Mouse (Mus musculus): ENCODE results near the gene 4930562C15Rik. TPM values are rescaled to one million over a fixed set of nuclear protein-coding genes. Genes with fewer than 3 reads are reported as not detected.

Gene 4930562C15Rik
- total and polyA plus RNA-seq, 2 experiments from 2014 or later, result 0.17 TPM; not detected in 1

GRCm38 (mm10) chr16:4861392-4861791, 26.2 kb downstream of the 4930562C15Rik start:
- TF ChIP-seq CTCF (IDR thresholded peaks at IDR 0.05; ENCODE audit: low read depth), result peak; percentile 26; the same call in 1 of the 2 replicates
- Histone ChIP-seq H3K9ac (no peak overlapping the region), H3K4me1 (ENCODE audit: insufficient read depth) (no peaks in the 10 kb centered on the region), H3K4me2 (ENCODE audit: low read depth) (no peak overlapping the region), H3K27ac (ENCODE audit: low read depth, low read length) (no peak overlapping the region), H3K27me3 (ENCODE audit: insufficient read depth, low read length) (no peaks in the 10 kb centered on the region), H3K9me3 (ENCODE audit: low read length) (no peaks in the 10 kb centered on the region), H3K36me3 (ENCODE audit: insufficient read depth) (no peaks in the 10 kb centered on the region), H3K4me3 (ENCODE audit: low read depth, low read length) (no peak overlapping the region)
- WGBS, result 41% methylated on average over 10 of the region's 10 CpGs
- ATAC-seq, result no peak
- DNase-seq, result no peak

- WGBS, result 57% methylated on average over 9 of the region's 9 CpGs
- TF ChIP-seq CTCF (IDR thresholded peaks at IDR 0.05; ENCODE audit: low read depth), result peak; percentile 76
- Histone ChIP-seq H3K36me3 (ENCODE audit: insufficient read depth) (no peaks in the 10 kb centered on the region), H3K9ac (no peak overlapping the region), H3K27me3 (ENCODE audit: insufficient read depth, low read length) (no peaks in the 10 kb centered on the region), H3K4me1 (ENCODE audit: insufficient read depth) (no peaks in the 10 kb centered on the region), H3K9me3 (ENCODE audit: low read length) (no peaks in the 10 kb centered on the region), H3K4me3 (ENCODE audit: low read depth, low read length) (no peak overlapping the region), H3K27ac (ENCODE audit: low read depth, low read length) (no peak overlapping the region), H3K4me2 (ENCODE audit: low read depth) (no peak overlapping the region)
- peak; percentile 83 for ATAC-seq
- peak; percentile 43 for DNase-seq
Observed at GRCm38 (mm10) chr16:4862863-4863483, 27.8 kb downstream of the 4930562C15Rik start.

- 88% methylated on average over 8 of the region's 8 CpGs for WGBS
- Histone ChIP-seq H3K4me3 (ENCODE audit: low read depth, low read length) (no peak overlapping the region), H3K9ac (no peak overlapping the region), H3K4me2 (ENCODE audit: low read depth) (no peak overlapping the region), H3K4me1 (ENCODE audit: insufficient read depth) (no peaks in the 10 kb centered on the region), H3K27me3 (ENCODE audit: insufficient read depth, low read length) (no peaks in the 10 kb centered on the region), H3K9me3 (ENCODE audit: low read length) (no peaks in the 10 kb centered on the region), H3K36me3 (ENCODE audit: insufficient read depth) (no peaks in the 10 kb centered on the region), H3K27ac (ENCODE audit: low read depth, low read length) (no peak overlapping the region)
- TF ChIP-seq CTCF (IDR thresholded peaks at IDR 0.05; ENCODE audit: low read depth), result no peak
- ATAC-seq, result no peak
- no peak for DNase-seq
Observed at GRCm38 (mm10) chr16:4863742-4864141, 28.5 kb downstream of the 4930562C15Rik start.

GRCm38 (mm10) chr16:4866101-4866695, 31.0 kb downstream of the 4930562C15Rik start:
- DNase-seq (no peak), ATAC-seq (no peak)
- peaks cover 12% of the 10 kb centered on the region for H3K36me3 ChIP-seq (ENCODE audit: insufficient read depth)
- no peak overlapping the region for H3K4me3 ChIP-seq (ENCODE audit: low read depth, low read length)
- 77% methylated on average over 7 of the region's 7 CpGs for WGBS
- no peaks in the 10 kb centered on the region for H3K9me3 ChIP-seq (ENCODE audit: low read length)
- no peak overlapping the region for H3K4me2 ChIP-seq (ENCODE audit: low read depth)
- H3K9ac ChIP-seq, result no peak overlapping the region
- H3K4me1 ChIP-seq (ENCODE audit: insufficient read depth), result no peaks in the 10 kb centered on the region
- H3K27ac ChIP-seq (ENCODE audit: low read depth, low read length), result no peak overlapping the region
- H3K27me3 ChIP-seq (ENCODE audit: insufficient read depth, low read length), result no peaks in the 10 kb centered on the region
- no peak for TF ChIP-seq CTCF (IDR thresholded peaks at IDR 0.05; ENCODE audit: low read depth)

- Histone ChIP-seq H3K27me3 (ENCODE audit: insufficient read depth, low read length) (no peaks in the 10 kb centered on the region), H3K4me3 (ENCODE audit: low read depth, low read length) (no peak overlapping the region), H3K9ac (no peak overlapping the region), H3K9me3 (ENCODE audit: low read length) (no peaks in the 10 kb centered on the region), H3K27ac (ENCODE audit: low read depth, low read length) (no peak overlapping the region), H3K4me1 (ENCODE audit: insufficient read depth) (no peaks in the 10 kb centered on the region), H3K36me3 (ENCODE audit: insufficient read depth) (peaks cover 31% of the 10 kb centered on the region), H3K4me2 (ENCODE audit: low read depth) (no peak overlapping the region)
- DNase-seq, result no peak
- WGBS, result 90% methylated on average over 5 of the region's 5 CpGs
- no peak for TF ChIP-seq CTCF (IDR thresholded peaks at IDR 0.05; ENCODE audit: low read depth)
- no peak for ATAC-seq
Observed at GRCm38 (mm10) chr16:4870490-4870889, 35.3 kb downstream of the 4930562C15Rik start.

GRCm38 (mm10) chr16:4871926-4872325, 36.7 kb downstream of the 4930562C15Rik start:
- 90% methylated on average over 2 of the region's 2 CpGs for WGBS
- H3K9ac ChIP-seq, result no peak overlapping the region
- H3K36me3 ChIP-seq (ENCODE audit: insufficient read depth), result peaks cover 36% of the 10 kb centered on the region
- ATAC-seq, result no peak
- no peak overlapping the region for H3K4me3 ChIP-seq (ENCODE audit: low read depth, low read length)
- H3K4me1 ChIP-seq (ENCODE audit: insufficient read depth), result no peaks in the 10 kb centered on the region
- DNase-seq, result no peak
- H3K27ac ChIP-seq (ENCODE audit: low read depth, low read length), result no peak overlapping the region
- no peaks in the 10 kb centered on the region for H3K9me3 ChIP-seq (ENCODE audit: low read length)
- no peak for TF ChIP-seq CTCF (IDR thresholded peaks at IDR 0.05; ENCODE audit: low read depth)
- no peaks in the 10 kb centered on the region for H3K27me3 ChIP-seq (ENCODE audit: insufficient read depth, low read length)
- no peak overlapping the region for H3K4me2 ChIP-seq (ENCODE audit: low read depth)

- ATAC-seq (no peak), DNase-seq (no peak)
- Histone ChIP-seq H3K27me3 (ENCODE audit: insufficient read depth, low read length) (no peaks in the 10 kb centered on the region), H3K36me3 (ENCODE audit: insufficient read depth) (peaks cover 24% of the 10 kb centered on the region), H3K27ac (ENCODE audit: low read depth, low read length) (no peak overlapping the region), H3K9me3 (ENCODE audit: low read length) (no peaks in the 10 kb centered on the region), H3K4me1 (ENCODE audit: insufficient read depth) (peaks cover 10% of the 10 kb centered on the region), H3K9ac (no peak overlapping the region), H3K4me2 (ENCODE audit: low read depth) (no peak overlapping the region), H3K4me3 (ENCODE audit: low read depth, low read length) (no peak overlapping the region)
- no peak for TF ChIP-seq CTCF (IDR thresholded peaks at IDR 0.05; ENCODE audit: low read depth)
- WGBS, result 76% methylated on average over 23 of the region's 23 CpGs
Observed at GRCm38 (mm10) chr16:4875198-4876032, 40.2 kb downstream of the 4930562C15Rik start.
